Mouse (Mus musculus) liver, adult 2 months (tissue): ENCODE data around the gene Yif1a.

Experiments
- CTCF ChIP-seq: fragments of 200-500 bp; IDR thresholded peaks from 2 replicates; pipeline ENCODE4 v1.5.1; 2011; ENCODE audit warnings: low read depth, low read length, control low read depth
- POLR2A ChIP-seq: fragments of 200-500 bp; IDR thresholded peaks from 2 replicates; pipeline ENCODE4 v1.6.1; 2011; ENCODE audit warnings: low read length, control low read depth; ENCODE audit not compliant: insufficient read depth; ENCODE audit errors: extremely low read depth

DNA sequence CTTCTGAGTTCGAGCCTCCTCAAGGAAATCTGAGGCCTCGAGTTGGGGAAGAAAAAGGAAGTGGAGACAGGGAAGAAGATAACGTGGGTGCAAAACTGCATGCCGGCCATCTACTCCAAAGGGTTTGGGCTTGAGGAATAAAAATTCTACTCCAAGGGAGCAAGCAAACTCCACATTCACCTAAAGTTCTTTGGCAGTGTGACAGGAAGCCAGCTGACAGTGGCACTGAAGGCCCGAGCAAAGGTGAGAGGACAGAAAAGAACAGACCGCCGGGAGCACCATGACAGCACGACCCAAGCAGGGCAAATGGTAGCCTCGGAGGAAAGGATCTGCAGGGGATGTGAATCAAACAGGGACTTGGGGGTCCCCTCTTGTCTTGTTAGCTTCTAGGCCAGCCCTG is 17.7 kb downstream of the Yif1a start:
- peak; percentile 44; the same call in 1 of the 2 replicates for TF ChIP-seq POLR2A
- no peak for TF ChIP-seq CTCF
